Mouse (Mus musculus): ENCODE measurements around the gene Zfp622. TPM values are rescaled to one million over a fixed set of nuclear protein-coding genes. Genes with fewer than 3 reads are reported as not detected.

The Zfp622 gene
- polyA plus RNA-seq, 1 experiment from 2014 or later: 31.0 TPM

DNA sequence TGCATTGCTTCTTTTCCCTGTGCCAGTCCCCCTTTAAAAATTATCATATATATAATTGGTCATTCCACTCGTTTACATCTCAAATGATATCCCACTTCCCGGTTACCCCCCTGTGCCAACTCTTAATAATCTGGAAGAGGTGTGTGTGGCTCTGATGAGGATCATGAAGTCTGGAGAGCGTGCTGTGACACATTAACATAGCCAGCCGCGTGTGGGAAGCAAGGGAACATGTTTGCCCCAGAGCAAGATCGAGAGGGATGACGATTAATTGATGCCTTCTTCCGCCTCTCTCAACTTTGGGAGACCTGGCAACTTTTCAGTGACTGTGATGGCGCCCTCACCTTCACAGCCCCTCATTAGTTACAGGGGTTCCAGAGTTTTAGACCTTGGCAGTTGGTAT, 34.5 kb upstream of the Zfp622 start:
- Histone ChIP-seq H3K27ac (no peak overlapping the region), H3K4me3 (no peak overlapping the region), H3K27me3 (ENCODE audit: insufficient read depth, poor library complexity, severe bottlenecking) (no peaks in the 10 kb centered on the region), H3K9me3 (no peaks in the 10 kb centered on the region), H3K36me3 (peaks cover 5% of the 10 kb centered on the region; the same call in 1 of the 2 replicates), H3K4me1 (peaks cover 31% of the 10 kb centered on the region)
- 86% methylated on average over 9 of the region's 9 CpGs for WGBS
- no peak for DNase-seq (ENCODE audit: low spot score)

- H3K36me3 ChIP-seq: peaks cover 5% of the 10 kb centered on the region; the same call in 1 of the 2 replicates
- no peaks in the 10 kb centered on the region for H3K9me3 ChIP-seq
- H3K4me3 ChIP-seq: no peak overlapping the region
- H3K27ac ChIP-seq: no peak overlapping the region
- no peaks in the 10 kb centered on the region for H3K27me3 ChIP-seq (ENCODE audit: insufficient read depth, poor library complexity, severe bottlenecking)
- peaks cover 23% of the 10 kb centered on the region for H3K4me1 ChIP-seq
- 72% methylated on average over 5 of the region's 5 CpGs for WGBS
- no peak for DNase-seq (ENCODE audit: low spot score)
Observed at GRCm38 (mm10) chr15:25950584-25950983, 33.6 kb upstream of the Zfp622 start.

- 58% methylated on average over 4 of the region's 4 CpGs for WGBS
- no peaks in the 10 kb centered on the region for H3K9me3 ChIP-seq
- peaks cover 25% of the 10 kb centered on the region for H3K4me1 ChIP-seq
- no peak for DNase-seq (ENCODE audit: low spot score)
- H3K27me3 ChIP-seq (ENCODE audit: insufficient read depth, poor library complexity, severe bottlenecking): no peaks in the 10 kb centered on the region
- H3K4me3 ChIP-seq: no peak overlapping the region
- no peak overlapping the region for H3K27ac ChIP-seq
- H3K36me3 ChIP-seq: peaks cover 5% of the 10 kb centered on the region; the same call in 1 of the 2 replicates
Observed at GRCm38 (mm10) chr15:25951037-25951436, 33.1 kb upstream of the Zfp622 start.

- whole genome bisulfite sequencing: 54% methylated on average over 5 of the region's 5 CpGs
- Histone ChIP-seq H3K27ac (no peak overlapping the region), H3K36me3 (no peaks in the 10 kb centered on the region), H3K4me3 (no peak overlapping the region), H3K9me3 (no peaks in the 10 kb centered on the region), H3K27me3 (ENCODE audit: insufficient read depth, poor library complexity, severe bottlenecking) (no peaks in the 10 kb centered on the region), H3K4me1 (peaks cover 9% of the 10 kb centered on the region; the same call in 1 of the 2 replicates)
- DNase-seq (ENCODE audit: low spot score): no peak
Observed at GRCm38 (mm10) chr15:25956001-25956400, 28.2 kb upstream of the Zfp622 start.

DNA sequence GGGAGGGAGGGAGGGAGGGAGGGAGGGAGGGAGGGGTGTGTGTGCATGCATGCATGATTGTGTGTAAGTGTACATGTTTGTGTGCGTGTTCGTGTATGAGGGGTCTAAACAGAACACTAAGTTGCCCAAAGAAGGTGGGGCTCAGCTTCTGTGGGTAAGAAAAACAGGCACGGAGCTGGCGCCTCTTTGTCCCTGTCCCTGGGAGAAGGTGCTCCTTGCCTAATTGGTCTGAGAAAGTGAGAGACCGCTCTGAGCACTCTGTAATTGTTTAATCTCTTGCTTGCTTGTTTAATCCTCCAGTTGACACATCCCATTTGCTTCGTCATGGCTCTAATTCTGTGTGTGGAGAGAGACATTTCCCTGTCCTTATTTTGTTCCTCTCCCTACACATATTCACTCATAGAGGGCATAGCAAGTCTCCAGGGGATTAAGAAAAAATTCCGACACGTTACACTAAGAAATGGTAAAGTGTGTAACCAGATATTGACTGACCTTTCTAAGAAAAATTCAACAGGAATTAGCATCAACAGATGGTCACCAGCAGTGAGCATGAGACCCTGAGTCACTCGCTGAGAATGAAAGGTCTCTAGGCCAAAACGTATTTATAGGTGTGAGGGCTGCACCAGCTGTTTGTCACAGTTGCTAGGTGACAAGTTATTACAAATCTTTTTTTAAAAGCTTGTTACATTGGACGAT, 27.6 kb upstream of the Zfp622 start:
- no peak overlapping the region for H3K4me3 ChIP-seq
- H3K4me1 ChIP-seq: peaks cover 8% of the 10 kb centered on the region; the same call in 1 of the 2 replicates
- WGBS: 50% methylated on average over 11 of the region's 11 CpGs
- no peaks in the 10 kb centered on the region for H3K9me3 ChIP-seq
- H3K27me3 ChIP-seq (ENCODE audit: insufficient read depth, poor library complexity, severe bottlenecking): no peaks in the 10 kb centered on the region
- no peaks in the 10 kb centered on the region for H3K36me3 ChIP-seq
- H3K27ac ChIP-seq: no peak overlapping the region
- DNase-seq (ENCODE audit: low spot score): no peak

GRCm38 (mm10) chr15:25957651-25958050, 26.5 kb upstream of the Zfp622 start:
- Histone ChIP-seq H3K27ac (peak overlapping the region; percentile 47), H3K4me3 (no peak overlapping the region), H3K9me3 (no peaks in the 10 kb centered on the region), H3K4me1 (peaks cover 8% of the 10 kb centered on the region; the same call in 1 of the 2 replicates), H3K36me3 (no peaks in the 10 kb centered on the region), H3K27me3 (ENCODE audit: insufficient read depth, poor library complexity, severe bottlenecking) (no peaks in the 10 kb centered on the region)
- WGBS: 78% methylated on average over 10 of the region's 10 CpGs
- no peak for DNase-seq (ENCODE audit: low spot score)

- H3K4me3 ChIP-seq: no peak overlapping the region
- DNase-seq (ENCODE audit: low spot score): no peak
- no peaks in the 10 kb centered on the region for H3K9me3 ChIP-seq
- no peaks in the 10 kb centered on the region for H3K36me3 ChIP-seq
- H3K4me1 ChIP-seq: peaks cover 8% of the 10 kb centered on the region; the same call in 1 of the 2 replicates
- WGBS: 33% methylated on average over 5 of the region's 5 CpGs
- H3K27me3 ChIP-seq (ENCODE audit: insufficient read depth, poor library complexity, severe bottlenecking): no peaks in the 10 kb centered on the region
- no peak overlapping the region for H3K27ac ChIP-seq
Observed at GRCm38 (mm10) chr15:25959375-25959774, 24.8 kb upstream of the Zfp622 start.

GRCm38 (mm10) chr15:25960231-25960630, 23.9 kb upstream of the Zfp622 start:
- Histone ChIP-seq H3K27ac (no peak overlapping the region), H3K4me1 (peaks cover 8% of the 10 kb centered on the region; the same call in 1 of the 2 replicates), H3K9me3 (no peaks in the 10 kb centered on the region), H3K4me3 (no peak overlapping the region), H3K27me3 (ENCODE audit: insufficient read depth, poor library complexity, severe bottlenecking) (no peaks in the 10 kb centered on the region), H3K36me3 (no peaks in the 10 kb centered on the region)
- WGBS: 71% methylated on average over 5 of the region's 5 CpGs
- DNase-seq (ENCODE audit: low spot score): no peak

DNA sequence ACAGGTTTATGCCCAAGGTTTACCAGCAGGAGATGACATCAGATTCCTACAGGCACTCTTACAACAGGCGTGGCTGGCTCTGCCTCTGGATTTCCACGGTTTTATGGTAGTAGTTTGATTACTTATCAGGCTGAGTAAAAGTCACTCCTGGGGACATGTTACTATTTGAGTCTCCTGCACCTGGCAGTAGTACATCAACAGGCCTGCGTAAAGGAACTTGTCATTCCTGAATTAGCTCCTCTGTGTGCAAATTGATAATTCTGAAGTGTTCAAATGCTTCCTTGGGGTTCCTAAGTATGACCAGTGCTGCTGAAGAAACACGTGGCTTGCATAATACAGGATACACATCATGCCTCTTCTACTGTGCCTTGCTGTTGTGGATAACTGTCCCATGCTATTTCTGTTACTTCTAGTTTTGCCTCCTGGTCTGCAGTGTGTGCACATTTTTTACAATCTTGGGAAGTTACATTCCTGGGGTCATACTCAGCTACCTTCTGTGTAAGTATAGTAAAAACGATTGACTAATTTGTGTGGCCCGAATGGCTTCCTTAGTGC, 17.9 kb upstream of the Zfp622 start:
- H3K36me3 ChIP-seq: peaks cover 5% of the 10 kb centered on the region; the same call in 1 of the 2 replicates
- no peak for DNase-seq (ENCODE audit: low spot score)
- H3K4me1 ChIP-seq: no peaks in the 10 kb centered on the region; the same call in 1 of the 2 replicates
- H3K9me3 ChIP-seq: no peaks in the 10 kb centered on the region
- no peak overlapping the region for H3K27ac ChIP-seq
- 56% methylated on average over 6 of the region's 6 CpGs for WGBS
- H3K4me3 ChIP-seq: no peak overlapping the region
- H3K27me3 ChIP-seq (ENCODE audit: insufficient read depth, poor library complexity, severe bottlenecking): no peaks in the 10 kb centered on the region

- Histone ChIP-seq H3K9me3 (no peaks in the 10 kb centered on the region), H3K4me3 (no peak overlapping the region), H3K36me3 (peaks cover 11% of the 10 kb centered on the region), H3K27me3 (ENCODE audit: insufficient read depth, poor library complexity, severe bottlenecking) (0 out of 2 replicates have a peak, but pooled peaks cover 3% of the 10 kb centered on the region), H3K27ac (no peak overlapping the region), H3K4me1 (peaks cover 3% of the 10 kb centered on the region; the same call in 1 of the 2 replicates)
- no peak for DNase-seq (ENCODE audit: low spot score)
- 79% methylated on average over 9 of the region's 9 CpGs for WGBS
Observed at GRCm38 (mm10) chr15:25971596-25971995, 12.6 kb upstream of the Zfp622 start.

GRCm38 (mm10) chr15:25972758-25973157, 11.4 kb upstream of the Zfp622 start:
- WGBS: 87% methylated on average over 5 of the region's 5 CpGs
- H3K4me1 ChIP-seq: peaks cover 3% of the 10 kb centered on the region; the same call in 1 of the 2 replicates
- H3K36me3 ChIP-seq: peaks cover 11% of the 10 kb centered on the region
- H3K4me3 ChIP-seq: no peak overlapping the region
- H3K9me3 ChIP-seq: no peaks in the 10 kb centered on the region
- no peak for DNase-seq (ENCODE audit: low spot score)
- H3K27ac ChIP-seq: no peak overlapping the region
- H3K27me3 ChIP-seq (ENCODE audit: insufficient read depth, poor library complexity, severe bottlenecking): 0 out of 2 replicates have a peak, but pooled peaks cover 3% of the 10 kb centered on the region

DNA sequence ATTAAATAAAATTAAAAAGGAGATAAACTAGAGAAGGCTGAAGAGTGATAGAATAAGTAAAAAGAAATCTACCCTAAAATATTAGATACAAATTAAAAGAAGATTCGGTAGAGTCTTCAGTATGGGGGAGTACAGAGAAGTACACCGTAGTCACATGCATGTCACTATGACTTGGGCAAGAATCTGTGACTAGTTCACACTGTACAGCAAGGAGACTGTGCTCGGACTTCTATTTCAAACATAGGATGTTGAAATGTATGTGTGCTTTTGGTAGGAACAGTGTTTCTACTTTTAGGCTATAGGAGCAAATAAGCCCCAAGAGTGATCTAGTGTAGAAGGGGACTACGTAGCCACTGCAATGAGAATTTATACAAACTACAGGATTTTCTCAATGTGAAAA, 9.8 kb upstream of the Zfp622 start:
- Histone ChIP-seq H3K4me1 (0 out of 2 replicates have a peak, but pooled peaks cover 3% of the 10 kb centered on the region), H3K27me3 (ENCODE audit: insufficient read depth, poor library complexity, severe bottlenecking) (0 out of 2 replicates have a peak, but pooled peaks cover 3% of the 10 kb centered on the region), H3K27ac (no peak overlapping the region), H3K36me3 (peaks cover 8% of the 10 kb centered on the region), H3K9me3 (no peaks in the 10 kb centered on the region), H3K4me3 (no peak overlapping the region)
- WGBS: 87% methylated on average over 4 of the region's 4 CpGs
- no peak for DNase-seq (ENCODE audit: low spot score)

DNA sequence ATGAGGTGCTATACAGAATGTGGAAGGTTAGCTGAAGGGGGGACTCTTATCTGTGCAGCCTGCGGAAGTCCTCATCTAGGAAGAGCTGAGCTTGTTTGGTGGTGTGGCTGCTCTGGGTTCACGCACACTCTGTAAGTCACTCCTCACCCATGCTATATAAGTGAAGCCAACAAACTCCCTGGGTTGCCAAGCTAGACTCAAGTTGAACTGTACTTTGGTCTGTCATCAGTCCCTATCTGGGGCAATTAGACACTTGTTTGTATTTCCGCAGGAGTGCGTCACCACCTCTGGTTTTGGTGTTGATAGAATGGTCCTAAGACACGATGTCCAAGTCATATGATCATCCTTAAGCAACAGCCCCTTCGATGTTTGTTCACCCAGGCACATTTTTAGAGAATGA, 8.4 kb upstream of the Zfp622 start:
- no peak for DNase-seq (ENCODE audit: low spot score)
- Histone ChIP-seq H3K4me1 (0 out of 2 replicates have a peak, but pooled peaks cover 3% of the 10 kb centered on the region), H3K27ac (no peak overlapping the region), H3K36me3 (peaks cover 6% of the 10 kb centered on the region), H3K9me3 (no peaks in the 10 kb centered on the region), H3K4me3 (no peak overlapping the region), H3K27me3 (ENCODE audit: insufficient read depth, poor library complexity, severe bottlenecking) (0 out of 2 replicates have a peak, but pooled peaks cover 3% of the 10 kb centered on the region)
- WGBS: 47% methylated on average over 6 of the region's 6 CpGs

Measured in heart, embryonic 10.5 days (tissue).